Mouse (Mus musculus): Measurements from ENCODE around the gene Pik3r2. TPM values are rescaled to one million over a fixed set of nuclear protein-coding genes. Genes with fewer than 3 reads are reported as not detected.
A peak's percentile ranks its signal among the peaks of the same experiment; 100 is the strongest.

Gene Pik3r2
- polyA plus RNA-seq, 1 experiment from 2014 or later, result 27.3 TPM

DNA sequence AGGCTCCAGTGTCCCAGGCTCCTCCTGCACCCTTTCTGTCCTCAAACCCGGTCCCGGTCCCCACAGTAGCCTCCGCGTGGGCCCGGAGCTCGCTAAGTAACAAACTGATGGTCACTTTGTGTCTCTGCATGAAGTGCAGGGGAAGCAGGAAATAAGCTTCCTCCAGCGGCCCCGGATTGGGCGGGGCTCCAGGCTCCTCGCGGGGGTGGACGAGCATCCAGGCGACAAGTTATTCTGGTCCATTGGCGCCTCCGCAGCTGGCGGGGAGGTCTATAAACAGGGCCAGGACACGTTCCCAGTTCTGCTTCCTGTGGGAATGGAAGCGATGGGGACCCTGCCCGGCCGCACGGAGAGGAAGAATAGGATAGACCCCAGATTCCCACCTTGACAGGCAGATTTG lies 23.4 kb downstream of the Pik3r2 start:
- 12% methylated on average over 21 of the region's 21 CpGs for WGBS (ENCODE audit: insufficient replicate concordance)
- Histone ChIP-seq H3K27ac (peak overlapping the region; percentile 79), H3K4me1 (peaks cover 46% of the 10 kb centered on the region), H3K9ac (peak overlapping the region; percentile 47; the same call in 1 of the 2 replicates), H3K27me3 (replicated peaks) (peaks cover 25% of the 10 kb centered on the region), H3K4me3 (peak overlapping the region; percentile 35), H3K9me3 (replicated peaks) (no peaks in the 10 kb centered on the region), H3K36me3 (peaks cover 20% of the 10 kb centered on the region), H3K4me2 (peak overlapping the region; percentile 97)
- ATAC-seq, result no peak

DNA sequence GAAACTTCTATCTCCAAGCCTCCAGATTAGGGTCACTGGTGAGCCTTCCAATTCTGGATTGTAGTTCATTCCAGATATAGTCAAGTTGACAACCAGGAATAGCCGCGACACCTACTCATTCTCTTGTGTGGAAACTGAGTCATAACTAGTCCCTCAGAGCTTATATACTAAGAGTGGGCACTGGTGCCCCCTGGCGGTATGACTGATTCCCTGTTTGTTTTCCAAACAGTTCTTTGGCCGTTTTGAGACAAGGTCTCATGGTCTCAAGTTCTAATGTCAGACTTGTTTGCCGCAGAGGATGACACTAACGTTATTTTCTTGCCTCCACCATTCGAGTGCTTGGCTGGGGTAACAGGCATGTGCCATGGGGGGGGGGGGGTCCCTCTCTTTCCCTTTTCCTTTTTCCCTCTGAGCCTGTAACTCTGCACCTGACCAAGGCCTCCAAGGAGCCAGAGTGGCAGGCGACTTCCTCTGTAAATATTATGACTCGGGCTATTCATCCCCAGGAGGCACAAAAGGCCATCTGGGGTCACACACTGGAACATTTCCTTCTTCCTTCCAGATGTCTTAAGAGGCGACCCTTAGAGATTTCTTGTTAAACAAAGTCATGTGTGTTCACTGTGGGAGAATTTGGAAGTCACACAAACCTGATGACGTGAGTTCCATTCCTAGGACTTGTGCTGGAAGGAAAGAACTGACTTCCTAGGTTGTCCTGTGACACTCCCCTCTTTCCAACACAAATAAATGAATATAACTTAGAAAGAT lies 24.3 kb downstream of the Pik3r2 start:
- peaks cover 41% of the 10 kb centered on the region for H3K4me1 ChIP-seq
- H3K4me2 ChIP-seq, result no peak overlapping the region
- no peaks in the 10 kb centered on the region for H3K9me3 ChIP-seq (replicated peaks)
- no peak for ATAC-seq
- no peak overlapping the region for H3K4me3 ChIP-seq
- peaks cover 34% of the 10 kb centered on the region for H3K27me3 ChIP-seq (replicated peaks)
- WGBS (ENCODE audit: insufficient replicate concordance), result 23% methylated on average over 11 of the region's 11 CpGs
- H3K27ac ChIP-seq, result peak overlapping the region; percentile 79
- H3K9ac ChIP-seq, result no peak overlapping the region
- H3K36me3 ChIP-seq, result peaks cover 12% of the 10 kb centered on the region

DNA sequence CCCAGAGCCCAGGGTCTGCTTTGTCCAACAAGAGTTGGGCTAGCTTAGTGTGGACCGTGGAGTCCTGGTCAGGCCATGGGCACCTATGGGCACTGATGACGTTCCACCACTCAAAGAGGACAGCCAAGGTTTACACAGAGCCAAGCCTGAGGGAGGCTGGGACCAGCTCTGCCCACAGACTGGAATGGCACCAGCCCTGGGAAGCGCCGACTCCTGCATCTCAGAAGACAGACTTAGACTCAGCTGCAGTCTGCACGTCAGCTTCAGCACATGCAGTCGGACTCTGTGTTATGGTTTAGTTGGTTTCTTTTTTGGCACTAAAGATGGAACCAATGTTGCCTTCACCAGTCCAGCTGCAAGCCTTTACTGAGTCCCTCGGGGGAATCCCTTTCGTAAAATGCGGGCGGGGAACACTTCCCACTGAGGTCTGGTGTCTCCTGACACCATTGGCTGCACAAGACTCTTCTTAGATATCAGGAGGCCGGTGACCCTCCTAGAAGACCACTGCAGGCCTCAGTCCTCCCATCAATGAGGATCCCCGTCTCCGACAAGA lies 26.3 kb downstream of the Pik3r2 start:
- H3K4me1 ChIP-seq, result peaks cover 30% of the 10 kb centered on the region
- no peak for ATAC-seq
- WGBS (ENCODE audit: insufficient replicate concordance), result 70% methylated on average over 13 of the region's 13 CpGs
- no peaks in the 10 kb centered on the region for H3K36me3 ChIP-seq
- no peak overlapping the region for H3K4me2 ChIP-seq
- H3K9me3 ChIP-seq (replicated peaks), result no peaks in the 10 kb centered on the region
- H3K27me3 ChIP-seq (replicated peaks), result peaks cover 54% of the 10 kb centered on the region
- no peak overlapping the region for H3K9ac ChIP-seq
- H3K27ac ChIP-seq, result no peak overlapping the region
- no peak overlapping the region for H3K4me3 ChIP-seq

DNA sequence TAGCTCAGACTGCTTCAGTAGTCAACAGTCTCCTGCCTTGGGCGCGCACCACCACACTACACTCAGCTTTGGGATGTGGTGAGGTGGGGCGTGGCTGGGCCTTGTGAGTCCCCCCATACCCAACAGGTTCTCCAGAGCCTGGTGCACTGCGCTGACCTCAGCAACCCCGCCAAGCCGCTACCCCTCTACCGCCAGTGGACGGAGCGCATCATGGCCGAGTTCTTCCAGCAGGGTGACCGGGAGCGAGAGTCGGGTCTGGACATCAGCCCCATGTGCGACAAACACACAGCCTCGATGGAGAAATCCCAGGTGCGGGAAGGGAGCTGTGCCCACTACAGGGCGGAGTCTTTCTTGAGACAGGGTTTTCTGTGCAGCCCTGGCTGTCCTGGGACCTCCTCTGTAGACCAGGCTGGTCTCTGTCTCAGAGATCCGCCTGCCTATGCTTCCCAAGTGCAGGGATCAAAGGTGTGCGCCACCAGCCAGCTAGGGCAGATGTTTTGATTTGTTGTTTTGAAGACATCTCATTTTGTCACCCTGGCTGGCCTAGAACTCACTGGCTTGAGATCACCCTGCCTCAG lies 27.3 kb downstream of the Pik3r2 start:
- H3K9ac ChIP-seq, result no peak overlapping the region
- no peak overlapping the region for H3K4me3 ChIP-seq
- H3K4me1 ChIP-seq, result peaks cover 22% of the 10 kb centered on the region
- H3K27ac ChIP-seq, result no peak overlapping the region
- H3K36me3 ChIP-seq, result no peaks in the 10 kb centered on the region
- 61% methylated on average over 19 of the region's 19 CpGs for WGBS (ENCODE audit: insufficient replicate concordance)
- ATAC-seq, result no peak
- peaks cover 64% of the 10 kb centered on the region for H3K27me3 ChIP-seq (replicated peaks)
- no peak overlapping the region for H3K4me2 ChIP-seq
- no peaks in the 10 kb centered on the region for H3K9me3 ChIP-seq (replicated peaks)

DNA sequence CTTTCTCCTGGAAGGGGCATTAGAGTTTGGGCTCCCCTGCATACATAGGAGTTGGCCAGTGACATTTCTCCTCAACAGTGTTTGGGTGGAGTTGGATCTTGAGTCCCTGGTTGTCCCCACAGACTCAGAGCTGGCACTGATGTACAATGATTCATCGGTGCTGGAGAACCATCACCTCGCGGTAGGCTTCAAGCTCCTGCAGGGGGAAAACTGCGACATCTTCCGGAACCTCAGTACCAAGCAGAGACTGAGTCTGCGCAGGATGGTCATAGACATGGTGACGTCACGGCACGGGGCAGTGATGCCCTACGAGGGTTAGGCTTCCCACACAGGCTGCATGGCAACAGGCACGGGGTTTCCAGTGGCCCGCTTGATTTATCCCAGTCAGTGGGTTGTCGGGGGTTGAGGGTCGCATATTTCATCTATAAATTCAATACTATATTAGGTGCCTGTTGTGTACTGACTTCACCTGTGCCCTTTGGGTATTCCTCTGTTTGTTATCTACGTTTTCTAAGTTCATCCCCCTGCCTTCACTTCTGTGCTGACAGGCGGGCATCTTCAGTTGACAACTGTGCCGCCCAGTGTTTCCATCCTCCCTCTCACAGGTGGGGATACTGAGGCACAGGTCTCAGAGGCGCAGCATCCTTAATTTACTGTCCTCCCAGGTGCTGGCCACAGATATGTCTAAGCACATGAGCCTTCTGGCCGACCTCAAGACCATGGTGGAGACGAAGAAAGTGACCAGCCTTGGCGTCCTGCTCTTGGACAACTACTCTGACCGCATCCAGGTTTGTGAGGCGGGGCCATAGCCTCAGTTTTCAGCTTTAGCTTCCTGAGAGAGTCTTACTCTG lies 28.0 kb downstream of the Pik3r2 start:
- Histone ChIP-seq H3K4me1 (peaks cover 21% of the 10 kb centered on the region), H3K4me3 (no peak overlapping the region), H3K9me3 (replicated peaks) (no peaks in the 10 kb centered on the region), H3K36me3 (no peaks in the 10 kb centered on the region), H3K9ac (no peak overlapping the region), H3K4me2 (no peak overlapping the region), H3K27me3 (replicated peaks) (peaks cover 71% of the 10 kb centered on the region), H3K27ac (no peak overlapping the region)
- ATAC-seq, result no peak
- 68% methylated on average over 23 of the region's 23 CpGs for WGBS (ENCODE audit: insufficient replicate concordance)

DNA sequence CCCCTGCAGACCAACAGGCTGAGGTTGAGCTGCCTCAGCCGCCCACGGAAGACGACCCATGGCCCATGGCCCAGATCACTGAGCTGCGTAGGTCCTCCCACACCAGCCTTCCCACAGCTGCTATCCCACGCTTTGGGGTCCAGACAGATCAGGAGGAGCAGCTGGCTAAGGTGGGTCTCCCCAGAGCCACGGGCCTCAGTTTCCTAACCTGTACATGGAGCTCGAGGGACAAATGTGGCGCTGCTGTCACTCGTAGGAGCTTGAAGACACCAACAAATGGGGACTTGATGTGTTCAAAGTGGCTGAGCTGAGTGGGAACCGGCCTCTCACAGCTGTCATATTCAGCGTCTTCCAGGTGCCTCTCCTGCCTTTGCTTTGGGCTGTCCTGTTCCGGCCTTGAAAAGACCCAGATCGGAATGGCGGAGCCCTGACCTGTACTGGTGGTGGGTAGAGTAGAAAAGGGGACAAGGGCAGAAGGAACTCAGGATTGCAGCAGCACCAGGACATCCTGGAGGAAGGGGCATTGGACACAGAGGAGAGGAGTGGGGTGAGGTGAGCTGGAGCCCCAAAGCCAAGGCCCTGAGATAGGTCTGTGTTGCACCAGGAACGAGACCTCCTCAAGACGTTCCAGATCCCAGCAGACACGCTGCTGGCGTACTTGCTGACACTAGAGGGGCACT lies 29.2 kb downstream of the Pik3r2 start:
- peaks cover 83% of the 10 kb centered on the region for H3K27me3 ChIP-seq (replicated peaks)
- no peak overlapping the region for H3K9ac ChIP-seq
- no peak overlapping the region for H3K4me2 ChIP-seq
- H3K27ac ChIP-seq, result no peak overlapping the region
- 68% methylated on average over 18 of the region's 18 CpGs for WGBS (ENCODE audit: insufficient replicate concordance)
- H3K4me1 ChIP-seq, result peaks cover 17% of the 10 kb centered on the region
- ATAC-seq, result no peak
- no peak overlapping the region for H3K4me3 ChIP-seq
- no peaks in the 10 kb centered on the region for H3K9me3 ChIP-seq (replicated peaks)
- H3K36me3 ChIP-seq, result no peaks in the 10 kb centered on the region

DNA sequence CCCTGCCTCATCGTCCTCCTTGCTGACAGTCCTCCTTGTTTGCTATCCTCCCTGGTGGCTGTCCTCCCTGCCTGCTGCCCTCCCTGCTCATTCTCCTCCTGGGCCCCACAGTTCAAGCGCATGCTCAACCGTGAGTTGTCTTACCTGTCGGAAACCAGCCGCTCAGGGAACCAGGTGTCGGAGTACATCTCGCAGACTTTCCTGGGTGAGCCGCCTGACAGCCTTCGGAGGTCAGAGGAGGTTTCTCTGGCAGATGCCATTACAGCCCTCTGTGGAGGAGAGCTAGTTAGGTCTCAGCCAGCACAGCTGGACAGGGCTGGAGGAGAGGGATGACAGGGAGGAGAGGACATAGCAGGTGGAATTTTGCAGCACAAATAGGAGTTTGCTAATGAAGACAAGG lies 29.8 kb downstream of the Pik3r2 start:
- Histone ChIP-seq H3K4me2 (no peak overlapping the region), H3K4me3 (no peak overlapping the region), H3K9me3 (replicated peaks) (no peaks in the 10 kb centered on the region), H3K27me3 (replicated peaks) (peaks cover 89% of the 10 kb centered on the region), H3K36me3 (no peaks in the 10 kb centered on the region), H3K4me1 (peaks cover 13% of the 10 kb centered on the region), H3K27ac (no peak overlapping the region), H3K9ac (no peak overlapping the region)
- no peak for ATAC-seq
- 63% methylated on average over 9 of the region's 9 CpGs for WGBS (ENCODE audit: insufficient replicate concordance)

DNA sequence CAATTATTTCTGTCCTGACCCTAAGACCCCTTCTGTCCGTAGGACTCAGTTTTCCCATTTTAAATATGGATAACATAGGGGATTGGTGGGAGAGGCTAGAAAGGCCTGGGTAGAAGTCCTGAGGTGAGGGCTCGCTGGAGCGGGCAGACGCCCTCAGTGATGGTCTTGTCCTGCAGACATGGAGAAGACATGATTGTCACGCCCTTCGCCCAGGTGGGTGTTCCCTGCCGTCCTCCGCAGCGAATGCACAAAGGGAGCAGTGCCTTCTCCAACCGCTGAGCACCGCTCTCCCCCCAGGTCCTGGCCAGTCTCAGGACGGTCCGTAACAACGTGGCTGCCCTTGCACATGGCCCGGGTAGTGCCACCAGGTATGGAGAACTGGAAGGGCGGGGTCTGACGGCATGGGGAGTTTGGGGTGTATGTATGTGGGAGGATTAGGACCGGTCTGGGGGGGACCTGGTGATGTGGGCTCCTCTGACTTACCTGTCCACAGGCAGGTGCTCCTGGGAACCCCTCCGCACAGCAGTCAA lies 30.8 kb downstream of the Pik3r2 start:
- Histone ChIP-seq H3K27ac (no peak overlapping the region), H3K9ac (no peak overlapping the region), H3K36me3 (no peaks in the 10 kb centered on the region), H3K4me1 (peaks cover 13% of the 10 kb centered on the region), H3K27me3 (replicated peaks) (peaks cover 99% of the 10 kb centered on the region), H3K4me3 (no peak overlapping the region), H3K9me3 (replicated peaks) (no peaks in the 10 kb centered on the region), H3K4me2 (no peak overlapping the region)
- no peak for ATAC-seq
- whole genome bisulfite sequencing (ENCODE audit: insufficient replicate concordance), result 38% methylated on average over 19 of the region's 19 CpGs

DNA sequence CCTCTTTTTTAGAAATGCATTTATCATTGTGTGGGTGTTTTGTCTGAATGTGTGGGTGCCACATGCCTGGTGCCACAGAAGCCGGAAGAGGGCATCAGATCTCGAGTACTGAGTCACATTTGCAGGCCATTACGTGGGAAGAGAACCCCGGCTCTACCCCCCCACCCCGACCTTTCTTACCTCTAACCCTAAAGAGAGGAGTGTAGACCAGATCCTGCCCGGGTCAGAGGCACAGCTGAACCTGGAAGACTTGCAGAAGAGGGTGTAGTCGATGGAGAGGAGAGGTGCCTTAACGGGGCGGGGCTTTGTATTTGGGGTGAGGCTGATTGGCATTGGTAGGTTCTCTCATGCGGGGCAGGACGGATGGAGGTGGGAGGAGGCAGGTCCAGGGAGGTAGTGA lies 31.7 kb downstream of the Pik3r2 start:
- H3K36me3 ChIP-seq, result no peaks in the 10 kb centered on the region
- no peak for ATAC-seq
- no peak overlapping the region for H3K4me2 ChIP-seq
- 28% methylated on average over 11 of the region's 11 CpGs for WGBS (ENCODE audit: insufficient replicate concordance)
- no peak overlapping the region for H3K9ac ChIP-seq
- H3K27me3 ChIP-seq (replicated peaks), result peaks cover 100% of the 10 kb centered on the region
- H3K9me3 ChIP-seq (replicated peaks), result no peaks in the 10 kb centered on the region
- H3K4me3 ChIP-seq, result no peak overlapping the region
- no peak overlapping the region for H3K27ac ChIP-seq
- H3K4me1 ChIP-seq, result peaks cover 13% of the 10 kb centered on the region

DNA sequence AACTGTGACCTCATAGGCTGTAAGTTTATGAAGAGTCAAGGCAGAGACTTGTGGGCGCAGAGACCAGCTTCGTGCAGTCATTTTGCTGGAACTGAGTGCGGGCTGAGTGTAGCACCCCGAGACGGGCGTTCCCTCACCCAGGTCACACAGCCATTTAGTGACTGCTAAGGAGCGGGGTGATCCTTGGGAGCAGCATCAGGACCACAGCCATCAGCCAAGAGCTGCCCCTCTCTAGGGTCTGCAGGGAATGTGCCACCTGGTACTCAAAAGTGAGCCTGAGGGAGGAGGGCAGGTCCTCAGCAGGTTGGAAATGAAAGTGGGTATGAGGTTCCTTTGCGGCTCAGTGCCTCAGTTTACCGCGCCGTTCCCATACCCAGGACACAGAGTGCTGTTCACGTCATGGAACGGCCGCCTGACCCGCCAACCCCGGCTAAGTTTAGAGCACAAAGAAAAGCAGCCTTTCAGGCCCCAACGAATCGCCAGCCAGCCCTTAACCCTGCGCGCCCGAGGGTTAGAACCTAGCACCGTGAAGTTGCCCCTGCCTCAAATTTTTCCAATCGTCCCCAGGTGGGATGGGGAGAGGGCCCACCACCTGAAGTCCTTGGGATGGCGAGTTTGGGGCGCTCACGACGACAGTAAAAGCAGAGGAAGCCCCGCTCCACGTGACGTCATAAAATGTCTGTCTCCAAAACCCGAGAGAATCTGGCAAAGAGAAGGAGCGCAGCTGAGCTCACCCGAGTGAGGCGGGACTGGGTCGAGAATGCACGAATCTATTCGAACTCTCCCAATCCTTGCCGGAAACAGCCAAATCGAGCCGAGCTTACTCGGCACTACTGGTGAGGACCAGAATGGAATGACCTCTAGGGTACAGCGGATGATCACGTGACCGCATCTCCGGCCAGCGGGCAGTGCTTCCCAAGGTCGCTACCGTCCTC lies 32.6 kb downstream of the Pik3r2 start:
- Histone ChIP-seq H3K9ac (no peak overlapping the region), H3K4me2 (peak overlapping the region; percentile 53), H3K27ac (no peak overlapping the region), H3K4me3 (peak overlapping the region; percentile 26; the same call in 1 of the 2 replicates), H3K9me3 (replicated peaks) (no peaks in the 10 kb centered on the region), H3K36me3 (no peaks in the 10 kb centered on the region), H3K27me3 (replicated peaks) (peaks cover 98% of the 10 kb centered on the region), H3K4me1 (peaks cover 13% of the 10 kb centered on the region)
- WGBS (ENCODE audit: insufficient replicate concordance), result 7% methylated on average over 48 of the region's 48 CpGs
- peak; percentile 20; the same call in 1 of the 2 replicates for ATAC-seq

Measured in liver, embryonic 12.5 days (tissue).